Mouse (Mus musculus): ENCODE data around the gene Epgn. TPM values are rescaled to one million over a fixed set of nuclear protein-coding genes. Genes with fewer than 3 reads are reported as not detected.

The Epgn gene
- polyA plus RNA-seq (2015; fragmentation: Illumina TruSeq; extraction: RNeasy Lipid Tissue Mini Kit (QIAGEN cat#74804); ENCODE audit: insufficient read depth, low read depth, low replicate concordance) = not detected

DNA sequence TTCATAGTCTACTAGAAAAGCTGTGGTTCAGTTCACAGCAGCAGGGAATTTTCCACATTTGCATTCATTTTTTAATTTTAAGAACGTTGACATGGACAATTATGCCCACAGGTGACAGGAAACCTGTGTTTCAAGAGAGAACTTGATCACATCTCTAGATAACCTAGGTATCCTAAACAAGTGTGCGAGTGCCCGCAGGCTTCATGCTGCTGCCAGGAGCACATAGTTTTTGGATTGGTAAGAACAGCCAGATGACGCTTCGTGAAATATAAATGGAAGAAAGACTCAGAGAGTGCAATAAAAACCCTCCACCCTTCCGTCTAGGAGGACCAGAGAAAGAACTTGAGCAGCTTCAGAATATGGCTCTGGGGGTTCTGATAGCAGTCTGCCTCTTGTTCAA, at the start of gene Epgn:
Gene Epgn (plus strand): TSS at position 301 of the 400 bp plus-strand sequence.

GRCm38 (mm10) chr5:91074450-91074950, 47.2 kb downstream of the Epgn start, which contains the start of gene Ereg:
Ereg (plus strand) TSS chr5:91074622.

Other genes starting within 250 kb of the Epgn start
- gene Cxcl3, start 241.4 kb upstream of the Epgn start, polyA plus RNA-seq (2015; fragmentation: Illumina TruSeq; extraction: RNeasy Lipid Tissue Mini Kit (QIAGEN cat#74804); ENCODE audit: insufficient read depth, low read depth, low replicate concordance) = not detected
- not detected for gene Cxcl15, start 232.9 kb upstream of the Epgn start, polyA plus RNA-seq (2015; fragmentation: Illumina TruSeq; extraction: RNeasy Lipid Tissue Mini Kit (QIAGEN cat#74804); ENCODE audit: insufficient read depth, low read depth, low replicate concordance)
- 0.76 TPM for gene Cxcl1, start 136.2 kb upstream of the Epgn start, polyA plus RNA-seq (2015; fragmentation: Illumina TruSeq; extraction: RNeasy Lipid Tissue Mini Kit (QIAGEN cat#74804); ENCODE audit: insufficient read depth, low read depth, low replicate concordance)
- not detected for gene Cxcl2, start 123.6 kb upstream of the Epgn start, polyA plus RNA-seq (2015; fragmentation: Illumina TruSeq; extraction: RNeasy Lipid Tissue Mini Kit (QIAGEN cat#74804); ENCODE audit: insufficient read depth, low read depth, low replicate concordance)
- 2.8 TPM for gene Mthfd2l, start 96.3 kb upstream of the Epgn start, polyA plus RNA-seq (2015; fragmentation: Illumina TruSeq; extraction: RNeasy Lipid Tissue Mini Kit (QIAGEN cat#74804); ENCODE audit: insufficient read depth, low read depth, low replicate concordance)
- gene Ereg, start 47.2 kb downstream of the Epgn start, polyA plus RNA-seq (2015; fragmentation: Illumina TruSeq; extraction: RNeasy Lipid Tissue Mini Kit (QIAGEN cat#74804); ENCODE audit: insufficient read depth, low read depth, low replicate concordance) = not detected
- not detected for gene Areg, start 112.1 kb downstream of the Epgn start, polyA plus RNA-seq (2015; fragmentation: Illumina TruSeq; extraction: RNeasy Lipid Tissue Mini Kit (QIAGEN cat#74804); ENCODE audit: insufficient read depth, low read depth, low replicate concordance)